In genomic region chr6:42197710-42198109, GRCm38 (mm10) we compare ENCODE assay signal across 10 mouse cellular contexts. TPM values are rescaled to one million over a fixed set of nuclear protein-coding genes. Genes with fewer than 3 reads are reported as not detected.
DNase-seq lines count a peak whose midpoint lies in the region; ATAC-seq and TF ChIP-seq lines count a peak whose summit lies in the region.
"Had no signal": no experiment of that assay in that cellular context is flagged by ENCODE, and none has a peak within 500 bp of the region (broad histone marks: within the 10 kb centered on the region; RNA-seq: fewer than 3 reads in every experiment).

No protein-coding gene starts in this region.

- 44% methylated on average over 3 of the region's 3 CpGs for WGBS in kidney, embryonic 15.5 days
- 59% methylated on average over 3 of the region's 3 CpGs for WGBS in forebrain, embryonic 11.5 days

- H3K27ac ChIP-seq in kidney, embryonic 15.5 days = no peak overlapping the region
- H3K27ac ChIP-seq in forebrain, embryonic 11.5 days (ENCODE audit: low read depth, low read length) = no peak overlapping the region
- H3K27ac ChIP-seq: hindbrain, embryonic 15.5 days had no signal

- H3K9me3 ChIP-seq in kidney, embryonic 15.5 days (replicated peaks) = no peaks in the 10 kb centered on the region
- H3K9me3 ChIP-seq in forebrain, embryonic 11.5 days (ENCODE audit: control insufficient read depth, low read length) = no peaks in the 10 kb centered on the region
- H3K9me3 ChIP-seq: hindbrain, embryonic 15.5 days had no signal

- H3K4me1 ChIP-seq in kidney, embryonic 15.5 days = no peaks in the 10 kb centered on the region
- no peaks in the 10 kb centered on the region for H3K4me1 ChIP-seq in forebrain, embryonic 11.5 days (replicated peaks; ENCODE audit: control insufficient read depth, insufficient read depth, low read length)
- H3K4me1 ChIP-seq: hindbrain, embryonic 15.5 days had no signal

- TF ChIP-seq CTCF in brain, embryonic 14.5 days (IDR thresholded peaks at IDR 0.05; ENCODE audit: borderline replicate concordance, extremely low read depth, insufficient read depth, insufficient read length) = 0 out of 2 replicates have a peak, but pooled peaks have one; percentile 2

- no peaks in the 10 kb centered on the region for H3K27me3 ChIP-seq in kidney, embryonic 15.5 days
- no peaks in the 10 kb centered on the region for H3K27me3 ChIP-seq in forebrain, embryonic 11.5 days (ENCODE audit: control insufficient read depth, insufficient read depth, low read length)
- H3K27me3 ChIP-seq: hindbrain, embryonic 15.5 days had no signal

- no peak for TF ChIP-seq POLR2A in brain, embryonic 14.5 days (IDR thresholded peaks at IDR 0.05; ENCODE audit: borderline replicate concordance, extremely low read depth, insufficient read depth, insufficient read length, poor library complexity, severe bottlenecking)

- ATAC-seq in kidney, embryonic 15.5 days (replicated peaks; ENCODE audit: low FRiP score) = no peak
- ATAC-seq in forebrain, embryonic 11.5 days (replicated peaks; ENCODE audit: low FRiP score) = no peak

- H3K4me3 ChIP-seq in kidney, embryonic 15.5 days (replicated peaks) = no peak overlapping the region
- no peak overlapping the region for H3K4me3 ChIP-seq in forebrain, embryonic 11.5 days (ENCODE audit: low read depth, low read length)
- H3K4me3 ChIP-seq: hindbrain, embryonic 15.5 days had no signal

- H3K36me3 ChIP-seq in kidney, embryonic 15.5 days = no peaks in the 10 kb centered on the region
- no peaks in the 10 kb centered on the region for H3K36me3 ChIP-seq in forebrain, embryonic 11.5 days (ENCODE audit: control insufficient read depth, insufficient read depth, low read length)
- H3K36me3 ChIP-seq: hindbrain, embryonic 15.5 days had no signal

- no peak overlapping the region for H3K4me2 ChIP-seq in kidney, embryonic 15.5 days
- no peak overlapping the region for H3K4me2 ChIP-seq in forebrain, embryonic 11.5 days (ENCODE audit: low read depth, low read length, severe bottlenecking)
- H3K4me2 ChIP-seq: hindbrain, embryonic 15.5 days had no signal

- DNase-seq in kidney, adult 9 months = peak; percentile 68
- DNase-seq in right cerebral cortex, adult 18-20 months = peak; percentile 58
- no peak for DNase-seq in right cerebral cortex, postnatal 25 days
- DNase-seq in brain, embryonic 14.5 days (ENCODE audit: low read depth) = peak; percentile 64
- DNase-seq in naive thymus-derived CD4-positive, alpha-beta T cell, adult 2 months (ENCODE audit: low read depth) = peak; percentile 33
- no peak for DNase-seq in forebrain, embryonic 11.5 days (ENCODE audit: low spot score)
- DNase-seq in urinary bladder, adult 2 months (ENCODE audit: low spot score) = no peak
- DNase-seq: adrenal gland, postnatal 25 days had no signal

- no peak overlapping the region for H3K9ac ChIP-seq in kidney, embryonic 15.5 days
- H3K9ac ChIP-seq in forebrain, embryonic 11.5 days (ENCODE audit: low read length) = no peak overlapping the region
- H3K9ac ChIP-seq: hindbrain, embryonic 15.5 days had no signal

RNA-seq across cellular contexts. Expression of gene Tas2r144, which starts 17.4 kb away (rescaled TPM):
- not detected in 2 replicates for polyA plus RNA-seq in kidney, embryonic 15.5 days (2015; fragmentation: Nextera tagmentation; extraction: Ambion mirVana)
- not detected in 2 replicates for polyA plus RNA-seq in brain, embryonic 14.5 days (2012; rRNA removed)
- not detected in 2 replicates for polyA plus RNA-seq in forebrain, embryonic 11.5 days (2014; fragmentation: Nextera tagmentation; extraction: Ambion mirVana)
- polyA plus RNA-seq in urinary bladder, adult 2 months (2012; rRNA removed) = not detected in 2 replicates
- polyA plus RNA-seq: hindbrain, embryonic 15.5 days had no signal

RNA-seq across cellular contexts. Expression of gene Gstk1, which starts 48.0 kb away (rescaled TPM):
- polyA plus RNA-seq in kidney, embryonic 15.5 days (2015; fragmentation: Nextera tagmentation; extraction: Ambion mirVana) = 31.0 and 33.4 TPM in 2 replicates
- 6.7 and 7.1 TPM in 2 replicates for polyA plus RNA-seq in brain, embryonic 14.5 days (2012; rRNA removed)
- polyA plus RNA-seq in forebrain, embryonic 11.5 days (2014; fragmentation: Nextera tagmentation; extraction: Ambion mirVana) = 15.2 and 18.4 TPM in 2 replicates
- 34.1 and 35.8 TPM in 2 replicates for polyA plus RNA-seq in urinary bladder, adult 2 months (2012; rRNA removed)

RNA-seq across cellular contexts. Expression of gene Tas2r139, which starts 57.0 kb away (rescaled TPM):
- polyA plus RNA-seq in kidney, embryonic 15.5 days (2015; fragmentation: Nextera tagmentation; extraction: Ambion mirVana) = not detected in 2 replicates
- polyA plus RNA-seq in brain, embryonic 14.5 days (2012; rRNA removed) = not detected in 2 replicates
- polyA plus RNA-seq in forebrain, embryonic 11.5 days (2014; fragmentation: Nextera tagmentation; extraction: Ambion mirVana) = not detected in 2 replicates
- not detected in 2 replicates for polyA plus RNA-seq in urinary bladder, adult 2 months (2012; rRNA removed)
- polyA plus RNA-seq: hindbrain, embryonic 15.5 days had no signal

Comparison
In these comparisons a context has a peak if more than half of its experiments do, and no peak if none do; other contexts are left out.
1. DNase-seq: peak in kidney, adult 9 months (single experiment), right cerebral cortex, adult 18-20 months (single experiment), brain, embryonic 14.5 days (single experiment) and naive thymus-derived CD4-positive, alpha-beta T cell, adult 2 months (single experiment); none in right cerebral cortex, postnatal 25 days (single experiment), forebrain, embryonic 11.5 days (single experiment) and urinary bladder, adult 2 months (single experiment).